Mouse (Mus musculus): ENCODE data around the gene Sema5b.

Sema5b gene

DNA sequence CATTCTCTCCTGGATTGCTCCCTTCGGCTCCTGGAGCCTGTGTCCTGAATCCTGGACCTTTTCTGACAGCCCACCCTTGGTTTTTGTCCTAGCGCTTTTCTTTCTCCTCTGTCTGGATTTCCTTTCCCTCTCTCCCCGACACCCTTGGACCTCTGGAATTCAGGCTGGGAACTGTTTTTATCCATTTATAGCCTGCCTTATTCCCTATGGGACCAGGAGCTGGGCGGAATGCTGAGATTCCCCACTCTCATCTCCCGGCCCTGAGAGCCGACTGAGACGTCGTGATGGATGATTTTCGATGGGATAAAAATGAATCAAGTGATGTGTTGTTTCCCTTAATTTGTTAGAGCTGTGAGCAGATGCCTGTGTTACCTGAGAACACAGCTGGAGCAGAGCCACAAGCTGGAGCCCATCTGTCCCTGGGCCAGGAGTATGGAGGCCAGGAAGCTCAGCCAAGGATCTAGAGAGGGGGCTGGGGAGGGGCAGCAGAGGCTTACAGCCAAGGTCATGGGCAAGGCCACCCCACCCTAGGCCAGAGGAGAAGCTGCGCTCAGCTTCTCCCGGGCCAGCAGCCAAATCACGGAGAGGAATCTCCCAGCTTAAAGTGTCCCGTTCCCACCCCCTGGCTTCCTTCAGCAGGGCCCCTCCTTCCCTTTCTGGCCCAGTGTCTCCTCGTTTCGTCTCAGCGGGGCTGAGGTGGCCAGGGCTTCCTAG, 89.7 kb downstream of the Sema5b start:
- DNase-seq (ENCODE audit: low read depth, low spot score), result peak; percentile 19

DNA sequence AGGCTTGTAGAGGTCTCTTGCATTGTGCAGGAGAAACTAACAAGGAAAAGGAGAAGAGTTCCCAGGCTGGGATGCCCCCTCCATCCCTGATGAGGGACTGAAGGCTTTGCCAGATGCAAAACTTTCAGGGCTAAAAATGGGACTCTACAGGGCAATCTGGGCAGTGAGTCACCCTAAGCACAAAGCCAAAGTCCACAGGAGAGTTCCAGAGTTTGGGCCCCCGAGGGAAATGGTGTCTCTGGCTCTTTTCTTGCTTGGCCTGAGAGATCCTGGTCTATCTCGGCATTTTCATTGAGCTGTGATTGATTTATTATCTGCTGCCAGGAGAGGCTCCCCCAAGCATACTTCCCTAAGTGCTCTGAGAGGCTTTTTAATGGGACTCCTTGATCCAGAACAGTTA, 92.1 kb downstream of the Sema5b start:
- DNase-seq (ENCODE audit: low read depth, low spot score), result no peak

DNA sequence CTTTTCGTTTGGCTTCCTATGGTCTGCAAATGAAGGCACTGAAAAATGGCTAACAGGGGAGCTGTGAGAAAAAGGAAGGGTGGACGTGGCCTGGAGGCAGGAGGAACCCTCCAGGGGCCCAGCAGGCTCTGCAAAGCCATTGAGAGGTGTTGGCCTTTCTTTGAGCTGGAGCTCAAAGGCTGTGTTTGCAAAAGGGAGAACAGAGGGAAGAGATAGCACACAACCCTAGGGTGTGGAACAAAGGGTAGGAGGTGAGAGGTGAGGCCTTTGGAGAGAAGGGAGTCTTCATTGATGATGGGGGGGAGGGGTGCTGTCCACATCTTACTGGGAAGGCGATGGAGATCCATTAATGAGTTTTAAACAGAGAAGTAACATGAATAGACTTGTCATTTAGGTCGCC, 94.0 kb downstream of the Sema5b start:
- no peak for DNase-seq (ENCODE audit: low read depth, low spot score)

DNA sequence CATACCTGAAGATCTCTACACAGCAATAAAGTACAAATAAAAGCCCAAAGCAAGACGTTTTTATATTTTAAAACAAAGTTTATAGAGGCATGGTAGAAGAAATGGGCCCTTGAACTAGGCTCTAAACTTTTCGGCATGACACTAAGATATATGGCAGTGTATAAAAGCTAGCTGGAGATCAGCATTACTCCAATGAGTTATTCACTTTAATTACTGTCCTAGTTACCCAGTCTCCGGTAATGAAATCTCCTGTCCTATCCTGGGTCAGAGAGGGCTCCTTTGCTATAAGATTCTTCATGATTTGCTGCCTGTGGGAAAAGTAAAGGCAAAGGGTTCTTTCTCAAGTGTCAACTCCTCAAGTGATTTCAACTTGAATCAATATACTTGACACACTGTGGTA, 98.6 kb downstream of the Sema5b start:
- DNase-seq (ENCODE audit: low read depth, low spot score), result no peak

DNA sequence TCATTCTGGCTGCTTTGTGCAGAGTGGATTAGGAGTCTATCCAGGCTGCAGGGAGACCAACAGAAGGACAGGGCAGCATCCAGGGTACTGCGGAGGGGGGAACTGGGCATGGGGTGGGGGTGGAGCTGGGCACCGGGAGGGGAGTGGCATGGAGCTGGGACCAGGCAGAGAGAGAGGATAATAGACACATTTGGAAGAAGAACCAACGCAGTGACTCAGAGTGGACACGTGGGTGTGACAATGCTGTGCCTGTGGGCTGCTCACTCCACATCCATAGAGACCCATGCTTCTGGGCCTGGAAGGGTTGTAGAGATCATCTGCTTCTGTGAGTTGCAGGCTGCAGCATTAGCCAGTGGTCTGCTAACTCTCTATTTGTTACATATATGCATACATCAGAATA, 107.9 kb downstream of the Sema5b start:
- DNase-seq (ENCODE audit: low read depth, low spot score), result no peak

- DNase-seq (ENCODE audit: low read depth, low spot score), result no peak
Measured at GRCm38 (mm10) chr16:35652206-35652605, 111.3 kb downstream of the Sema5b start.

GRCm38 (mm10) chr16:35652706-35653105, 111.8 kb downstream of the Sema5b start:
- DNase-seq (ENCODE audit: low read depth, low spot score), result no peak

- DNase-seq (ENCODE audit: low read depth, low spot score), result no peak
Measured at GRCm38 (mm10) chr16:35653951-35654350, 113.0 kb downstream of the Sema5b start.

DNA sequence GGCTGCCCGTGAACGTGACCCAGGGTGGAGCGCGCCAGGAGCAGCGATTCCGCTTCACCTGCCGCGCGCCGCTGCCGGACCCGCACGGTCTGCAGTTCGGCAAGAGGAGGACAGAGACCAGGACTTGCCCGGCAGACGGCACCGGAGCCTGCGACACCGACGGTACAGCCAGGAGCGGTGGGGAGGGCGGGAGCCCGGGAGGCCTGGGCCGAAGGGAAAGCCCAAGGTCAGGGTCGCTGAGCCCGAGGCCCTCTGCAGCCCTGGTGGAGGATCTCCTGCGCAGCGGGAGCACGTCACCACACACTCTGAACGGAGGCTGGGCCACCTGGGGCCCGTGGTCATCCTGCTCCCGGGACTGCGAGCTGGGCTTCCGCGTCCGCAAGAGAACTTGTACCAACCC, 119.3 kb downstream of the Sema5b start:
- no peak for DNase-seq (ENCODE audit: low read depth, low spot score)

DNA sequence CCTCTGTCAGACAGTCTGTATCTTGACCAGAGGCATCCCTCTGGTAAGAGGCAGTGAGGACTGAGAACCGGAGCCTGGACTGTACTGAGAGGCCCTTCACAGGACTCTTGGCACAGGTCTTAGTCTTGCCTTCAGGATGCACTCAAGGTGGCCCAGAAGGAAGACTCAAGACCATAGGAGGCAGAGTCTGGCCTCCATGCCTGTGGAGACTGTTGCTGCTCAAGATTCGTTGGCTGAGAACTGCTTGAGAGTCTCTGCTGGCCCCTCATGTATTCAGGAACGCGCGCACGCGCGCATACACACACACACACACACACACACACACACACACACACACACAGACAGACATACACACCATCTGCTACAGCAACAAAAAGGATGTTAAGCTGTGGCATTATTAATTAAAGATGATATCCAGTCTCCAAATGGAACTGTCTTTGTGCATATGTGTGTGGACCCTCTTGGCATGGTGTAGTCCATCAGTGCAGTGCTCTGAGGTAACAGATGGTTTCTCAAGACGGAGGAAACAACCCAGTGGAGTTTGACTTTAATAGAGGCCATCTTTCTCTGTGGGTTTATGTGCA, 123.0 kb downstream of the Sema5b start:
- no peak for DNase-seq (ENCODE audit: low read depth, low spot score)

- no peak for DNase-seq (ENCODE audit: low read depth, low spot score)
Measured at GRCm38 (mm10) chr16:35664847-35665246, 123.9 kb downstream of the Sema5b start.

GRCm38 (mm10) chr16:35677511-35678113, 136.7 kb downstream of the Sema5b start:
- no peak for DNase-seq (ENCODE audit: low read depth, low spot score)

DNA sequence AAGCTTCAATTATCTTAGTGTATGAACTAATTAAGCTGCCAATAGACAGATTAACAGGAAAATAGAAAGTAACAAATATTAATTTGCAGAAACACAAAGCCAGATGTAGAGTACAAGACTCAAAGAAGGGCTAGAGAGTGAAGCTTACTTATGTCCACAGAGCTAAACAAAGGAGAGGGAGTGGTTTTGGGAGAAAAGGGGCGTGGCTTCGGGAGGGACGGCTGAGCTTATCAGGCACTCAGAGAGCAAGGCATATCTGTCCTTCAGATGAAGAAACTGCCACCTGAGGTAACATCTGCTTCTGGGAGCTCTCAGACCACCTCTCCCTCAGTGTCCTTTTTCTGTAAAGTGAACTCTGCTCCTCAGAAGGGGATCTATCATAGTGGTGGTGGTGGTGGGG, 137.5 kb downstream of the Sema5b start:
- DNase-seq (ENCODE audit: low read depth, low spot score), result peak; percentile 68

DNA sequence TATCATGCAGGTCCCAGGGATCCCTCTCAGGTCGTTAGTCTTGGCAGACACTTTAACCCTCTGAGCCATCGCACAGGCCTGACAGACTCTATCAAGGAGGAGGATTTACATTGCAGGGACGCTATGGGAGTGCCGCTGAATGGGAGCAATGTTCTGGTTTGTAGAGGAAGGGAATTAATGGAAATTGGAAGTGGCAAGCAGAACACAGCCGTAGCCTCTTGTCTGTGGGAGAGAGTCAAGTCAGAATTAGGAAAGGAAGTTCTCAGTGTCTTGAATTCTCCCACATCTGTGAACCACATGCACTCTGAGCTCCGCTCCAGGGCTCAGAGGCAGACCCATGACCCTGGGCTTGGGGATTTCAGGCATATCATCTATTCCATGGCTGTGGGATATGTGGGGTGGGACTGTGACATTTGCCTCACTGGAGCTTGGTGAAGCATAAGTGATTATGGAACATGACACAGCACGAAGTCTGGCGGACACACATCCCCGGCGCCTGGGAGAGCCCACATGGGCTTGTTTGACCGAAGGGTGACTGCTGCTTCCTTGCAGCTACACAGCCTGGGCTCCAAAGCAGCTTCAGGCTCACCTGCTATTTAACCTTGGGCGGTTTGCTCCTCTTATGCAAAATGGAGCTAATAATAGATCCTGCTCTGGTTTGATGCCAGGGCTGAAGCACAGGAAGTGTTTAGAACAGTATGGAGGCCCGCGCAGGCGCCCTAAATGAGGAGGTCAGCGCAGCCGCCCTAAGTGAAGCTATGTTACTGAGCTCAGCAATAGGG, 140.6 kb downstream of the Sema5b start:
- DNase-seq (ENCODE audit: low read depth, low spot score), result peak; percentile 58

GRCm38 (mm10) chr16:35685027-35685426, 144.1 kb downstream of the Sema5b start:
- no peak for DNase-seq (ENCODE audit: low read depth, low spot score)

GRCm38 (mm10) chr16:35686491-35686890, 145.5 kb downstream of the Sema5b start:
- DNase-seq (ENCODE audit: low read depth, low spot score), result no peak

- no peak for DNase-seq (ENCODE audit: low read depth, low spot score)
Measured at GRCm38 (mm10) chr16:35691606-35692005, 150.7 kb downstream of the Sema5b start.

- no peak for DNase-seq (ENCODE audit: low read depth, low spot score)
Measured at GRCm38 (mm10) chr16:35694250-35694846, 153.4 kb downstream of the Sema5b start.

DNA sequence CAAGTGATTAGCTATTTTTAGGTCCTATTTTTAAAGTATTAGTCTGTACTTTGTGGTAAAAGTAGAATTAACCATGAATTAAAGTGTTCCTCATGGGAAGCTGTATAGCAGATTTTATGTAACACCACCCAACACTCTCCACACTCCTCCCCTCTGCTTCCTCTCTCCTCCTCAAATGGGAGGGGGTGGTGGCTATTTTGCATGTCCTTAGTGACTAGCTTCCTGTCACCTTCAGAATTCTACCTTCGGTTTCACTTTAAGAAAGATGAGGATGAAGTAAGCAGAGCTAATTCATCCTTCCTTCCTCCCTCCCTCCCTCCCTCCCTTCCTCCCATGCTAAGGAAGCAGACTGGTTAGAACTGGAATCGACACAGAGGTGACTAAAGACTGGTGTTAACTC, 155.2 kb downstream of the Sema5b start:
- DNase-seq (ENCODE audit: low read depth, low spot score), result peak; percentile 34

- no peak for DNase-seq (ENCODE audit: low read depth, low spot score)
Measured at GRCm38 (mm10) chr16:35701823-35702222, 160.9 kb downstream of the Sema5b start.

- no peak for DNase-seq (ENCODE audit: low read depth, low spot score)
Measured at GRCm38 (mm10) chr16:35703763-35704679, 163.1 kb downstream of the Sema5b start.
